8 mouse cellular contexts compared by ENCODE assay signal in the genomic region with DNA sequence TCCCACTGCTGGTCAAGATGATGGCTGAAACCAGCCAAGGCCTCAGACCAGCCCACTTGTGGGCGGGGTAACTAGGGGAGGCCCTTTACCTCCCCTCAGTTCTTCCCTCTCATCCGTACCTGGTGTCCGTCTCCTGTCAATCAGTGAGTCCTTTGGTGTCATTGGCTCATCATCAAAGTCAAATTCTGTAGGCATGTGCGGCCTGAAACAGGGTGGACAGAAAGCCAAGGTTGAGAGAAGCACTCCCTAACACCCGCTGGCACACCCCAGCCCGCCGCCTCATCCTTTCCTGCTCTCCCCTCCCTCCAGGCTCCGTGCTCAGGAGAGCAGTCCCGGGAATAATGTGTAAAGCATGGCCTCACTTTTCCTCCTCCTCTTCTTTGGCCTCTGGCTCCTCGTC. TPM values are rescaled to one million over a fixed set of nuclear protein-coding genes. Genes with fewer than 3 reads are reported as not detected.
DNase-seq lines count a peak whose midpoint lies in the region; ATAC-seq lines count a peak whose summit lies in the region.

No protein-coding gene starts in this region.

- H3K4me2 ChIP-seq in hindbrain, embryonic 12.5 days (replicated peaks), result peak overlapping the region; percentile 87
- H3K4me2 ChIP-seq in limb, embryonic 15.5 days, result peak overlapping the region; percentile 86
- peak overlapping the region; percentile 90 for H3K4me2 ChIP-seq in midbrain, embryonic 15.5 days

- peaks cover 38% of the 10 kb centered on the region for H3K36me3 ChIP-seq in hindbrain, embryonic 12.5 days
- peaks cover 38% of the 10 kb centered on the region for H3K36me3 ChIP-seq in limb, embryonic 15.5 days
- peaks cover 12% of the 10 kb centered on the region; the same call in 1 of the 2 replicates for H3K36me3 ChIP-seq in midbrain, embryonic 15.5 days (replicated peaks)

- WGBS in hindbrain, embryonic 12.5 days, result 2% methylated on average over 10 of the region's 10 CpGs
- WGBS in limb, embryonic 15.5 days, result under 1% methylated on average over 10 of the region's 10 CpGs
- 2% methylated on average over 10 of the region's 10 CpGs for WGBS in midbrain, embryonic 15.5 days

- H3K4me3 ChIP-seq in hindbrain, embryonic 12.5 days, result peak overlapping the region; percentile 62
- peak overlapping the region; percentile 70 for H3K4me3 ChIP-seq in limb, embryonic 15.5 days
- H3K4me3 ChIP-seq in midbrain, embryonic 15.5 days, result peak overlapping the region; percentile 69

- H3K27me3 ChIP-seq in hindbrain, embryonic 12.5 days, result no peaks in the 10 kb centered on the region
- no peaks in the 10 kb centered on the region for H3K27me3 ChIP-seq in limb, embryonic 15.5 days
- H3K27me3 ChIP-seq in midbrain, embryonic 15.5 days (replicated peaks), result no peaks in the 10 kb centered on the region

- peak; percentile 80 for DNase-seq in 3T3-L1 (ENCODE audit: low read depth, low spot score)
- DNase-seq in Muller cell, postnatal 12 days (ENCODE audit: inconsistent ontology term), result peak; percentile 73
- DNase-seq in embryo, embryonic 11.5 days (ENCODE audit: low read depth, low spot score), result peak; percentile 35
- DNase-seq in frontal cortex, postnatal 14 days (ENCODE audit: low spot score in 2 of 2), result no peak
- no peak for DNase-seq in right cerebral cortex, postnatal 14 days

- H3K4me1 ChIP-seq in hindbrain, embryonic 12.5 days, result peaks cover 56% of the 10 kb centered on the region
- H3K4me1 ChIP-seq in limb, embryonic 15.5 days, result peaks cover 61% of the 10 kb centered on the region
- H3K4me1 ChIP-seq in midbrain, embryonic 15.5 days, result peaks cover 66% of the 10 kb centered on the region

- H3K9ac ChIP-seq in hindbrain, embryonic 12.5 days, result peak overlapping the region; percentile 82
- peak overlapping the region; percentile 76 for H3K9ac ChIP-seq in limb, embryonic 15.5 days
- H3K9ac ChIP-seq in midbrain, embryonic 15.5 days, result peak overlapping the region; percentile 91

- peak; percentile 7; the same call in 1 of the 2 replicates for ATAC-seq in hindbrain, embryonic 12.5 days (ENCODE audit: low FRiP score)
- ATAC-seq in limb, embryonic 15.5 days (ENCODE audit: insufficient number of reproducible peaks, low FRiP score, low TSS enrichment, low read depth), result no peak
- ATAC-seq in midbrain, embryonic 15.5 days (replicated peaks), result peak; percentile 7; the same call in 1 of the 2 replicates

- peak overlapping the region; percentile 85 for H3K27ac ChIP-seq in hindbrain, embryonic 12.5 days
- H3K27ac ChIP-seq in limb, embryonic 15.5 days, result peak overlapping the region; percentile 97
- H3K27ac ChIP-seq in midbrain, embryonic 15.5 days, result peak overlapping the region; percentile 94

- H3K9me3 ChIP-seq in hindbrain, embryonic 12.5 days (replicated peaks), result no peaks in the 10 kb centered on the region
- no peaks in the 10 kb centered on the region for H3K9me3 ChIP-seq in limb, embryonic 15.5 days
- H3K9me3 ChIP-seq in midbrain, embryonic 15.5 days, result no peaks in the 10 kb centered on the region

RNA-seq across cellular contexts. Expression of gene Pagr1b, which starts 0.2 kb away (rescaled TPM):
- 0.72 and 1.3 TPM in 2 replicates for polyA plus RNA-seq in hindbrain, embryonic 12.5 days (2016; fragmentation: Nextera tagmentation; extraction: Ambion mirVana)
- 0.63 and 1.8 TPM in 2 replicates for polyA plus RNA-seq in limb, embryonic 15.5 days (2015; fragmentation: Nextera tagmentation; extraction: Ambion mirVana)
- 1.0 TPM in 1 of 2 replicates, not detected in the other for polyA plus RNA-seq in midbrain, embryonic 15.5 days (2015; fragmentation: Nextera tagmentation; extraction: Ambion mirVana)

RNA-seq across cellular contexts. Expression of gene Pagr1a, which starts 1.1 kb away (rescaled TPM):
- polyA plus RNA-seq in hindbrain, embryonic 12.5 days (2016; fragmentation: Nextera tagmentation; extraction: Ambion mirVana), result 46.6 and 51.6 TPM in 2 replicates
- 46.7 and 85.6 TPM in 2 replicates for polyA plus RNA-seq in limb, embryonic 15.5 days (2015; fragmentation: Nextera tagmentation; extraction: Ambion mirVana)
- polyA plus RNA-seq in midbrain, embryonic 15.5 days (2015; fragmentation: Nextera tagmentation; extraction: Ambion mirVana), result 46.9 and 73.4 TPM in 2 replicates

RNA-seq across cellular contexts. Expression of gene Mvp, which starts 1.7 kb away (rescaled TPM):
- polyA plus RNA-seq in hindbrain, embryonic 12.5 days (2016; fragmentation: Nextera tagmentation; extraction: Ambion mirVana), result 6.8 and 7.2 TPM in 2 replicates
- 13.1 and 17.0 TPM in 2 replicates for polyA plus RNA-seq in limb, embryonic 15.5 days (2015; fragmentation: Nextera tagmentation; extraction: Ambion mirVana)
- 4.0 and 4.5 TPM in 2 replicates for polyA plus RNA-seq in midbrain, embryonic 15.5 days (2015; fragmentation: Nextera tagmentation; extraction: Ambion mirVana)

RNA-seq across cellular contexts. Expression of gene Gm42742, which starts 4.8 kb away (rescaled TPM):
- polyA plus RNA-seq in hindbrain, embryonic 12.5 days (2016; fragmentation: Nextera tagmentation; extraction: Ambion mirVana), result 63.8 and 69.6 TPM in 2 replicates
- polyA plus RNA-seq in limb, embryonic 15.5 days (2015; fragmentation: Nextera tagmentation; extraction: Ambion mirVana), result 28.9 and 58.2 TPM in 2 replicates
- 44.9 and 52.6 TPM in 2 replicates for polyA plus RNA-seq in midbrain, embryonic 15.5 days (2015; fragmentation: Nextera tagmentation; extraction: Ambion mirVana)

RNA-seq across cellular contexts. Expression of gene Prrt2, which starts 4.9 kb away (rescaled TPM):
- polyA plus RNA-seq in hindbrain, embryonic 12.5 days (2016; fragmentation: Nextera tagmentation; extraction: Ambion mirVana), result 7.1 and 9.6 TPM in 2 replicates
- polyA plus RNA-seq in limb, embryonic 15.5 days (2015; fragmentation: Nextera tagmentation; extraction: Ambion mirVana), result 16.5 and 17.5 TPM in 2 replicates
- 40.7 and 42.3 TPM in 2 replicates for polyA plus RNA-seq in midbrain, embryonic 15.5 days (2015; fragmentation: Nextera tagmentation; extraction: Ambion mirVana)

Comparison
In these comparisons a context has a peak if more than half of its experiments do, and no peak if none do; other contexts are left out.
1. DNase-seq: peak in 3T3-L1 (single experiment), Muller cell, postnatal 12 days (single experiment) and embryo, embryonic 11.5 days (single experiment); none in frontal cortex, postnatal 14 days (0 of 2) and right cerebral cortex, postnatal 14 days (single experiment).
2. Peak in every context shown above with its lines, with median percentiles within 50 percentile points of each other: H3K27ac ChIP-seq, H3K4me2 ChIP-seq, H3K4me3 ChIP-seq and H3K9ac ChIP-seq.